Mouse (Mus musculus) heart, embryonic 15.5 days (tissue): Measurements from ENCODE around the gene Dctn5. TPM values are rescaled to one million over a fixed set of nuclear protein-coding genes. Genes with fewer than 3 reads are reported as not detected.

Source experiments
- polyA plus RNA-seq: library from polyadenylated mRNA; unstranded; fragments of >200 nt; fragmentation: Nextera tagmentation; extraction: Ambion mirVana; gene quantifications from 2 replicates; pipeline ENCODE4 v1.2.1, GENCODE M21; 2015

The Dctn5 gene
- polyA plus RNA-seq, 1 experiment from 2014 or later = 64.9 TPM

Other genes with a start within 250 kb of the Dctn5 start
- gene Cog7, start 151.3 kb upstream of the Dctn5 start, polyA plus RNA-seq = 16.0 and 19.6 TPM in 2 replicates
- gene Gga2, start 111.8 kb upstream of the Dctn5 start, polyA plus RNA-seq = 80.0 and 87.6 TPM in 2 replicates
- 40.2 and 48.9 TPM in 2 replicates for gene Ubfd1, start 65.9 kb upstream of the Dctn5 start, polyA plus RNA-seq
- gene Ears2, start 65.8 kb upstream of the Dctn5 start, polyA plus RNA-seq = 35.5 and 39.5 TPM in 2 replicates
- gene Ndufab1, start 31.2 kb upstream of the Dctn5 start, polyA plus RNA-seq = 1,227 and 1,553 TPM in 2 replicates
- 7.5 and 9.7 TPM in 2 replicates for gene Palb2, start 56 bp upstream of the Dctn5 start, polyA plus RNA-seq
- gene Plk1, start 26.4 kb downstream of the Dctn5 start, polyA plus RNA-seq = 74.9 and 93.3 TPM in 2 replicates
- 0.06 and 0.24 TPM in 2 replicates for gene Ern2, start 53.2 kb downstream of the Dctn5 start, polyA plus RNA-seq
- 0.49 and 0.65 TPM in 2 replicates for gene Chp2, start 86.5 kb downstream of the Dctn5 start, polyA plus RNA-seq
- 3.3 and 8.4 TPM in 2 replicates for gene Prkcb, start 155.7 kb downstream of the Dctn5 start, polyA plus RNA-seq